Mouse (Mus musculus): Measurements from ENCODE around the gene Pdha2.

Gene Pdha2

DNA sequence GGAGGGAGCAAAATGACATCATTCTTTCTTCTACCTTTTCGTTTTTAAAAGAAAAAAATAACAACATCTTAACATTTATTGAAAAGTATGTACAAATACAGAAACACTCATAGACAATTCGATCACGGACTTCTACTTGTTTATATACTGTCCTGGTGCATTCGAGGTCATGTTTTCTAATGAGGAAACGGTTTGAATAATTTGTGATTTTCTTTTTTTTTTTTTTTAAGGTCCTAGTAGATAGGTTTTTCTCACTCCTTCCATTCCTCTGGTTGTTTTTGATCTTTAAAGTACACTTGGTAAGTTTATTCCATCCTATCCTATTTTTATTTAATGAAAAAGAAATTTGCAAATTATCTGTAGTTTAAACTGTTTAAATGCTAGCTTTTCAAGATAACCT is at the start of gene Pdha2:
TSS of gene Pdha2 (minus strand) at position 101 of the 400 bp plus-strand sequence.
- no peak for DNase-seq

DNA sequence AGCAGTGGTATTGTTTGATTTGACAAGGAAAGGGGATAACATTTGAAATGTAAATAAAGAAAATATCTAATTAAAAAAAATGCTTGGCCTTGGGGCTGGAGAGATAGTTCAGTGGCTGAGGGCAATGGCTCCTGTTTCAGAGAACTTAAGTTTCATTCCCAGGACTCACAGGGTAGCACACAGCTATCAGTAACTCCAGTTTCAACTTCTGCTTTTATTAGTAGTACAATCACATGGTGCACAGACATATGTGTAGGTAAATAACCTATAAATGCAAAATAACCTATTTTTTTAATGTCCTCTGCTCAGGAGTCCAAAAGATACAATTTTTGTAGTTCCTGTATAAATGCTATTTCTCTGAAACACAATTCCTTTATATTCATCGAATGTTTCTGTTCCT is 48.4 kb upstream of the Pdha2 start:
- DNase-seq: no peak

DNA sequence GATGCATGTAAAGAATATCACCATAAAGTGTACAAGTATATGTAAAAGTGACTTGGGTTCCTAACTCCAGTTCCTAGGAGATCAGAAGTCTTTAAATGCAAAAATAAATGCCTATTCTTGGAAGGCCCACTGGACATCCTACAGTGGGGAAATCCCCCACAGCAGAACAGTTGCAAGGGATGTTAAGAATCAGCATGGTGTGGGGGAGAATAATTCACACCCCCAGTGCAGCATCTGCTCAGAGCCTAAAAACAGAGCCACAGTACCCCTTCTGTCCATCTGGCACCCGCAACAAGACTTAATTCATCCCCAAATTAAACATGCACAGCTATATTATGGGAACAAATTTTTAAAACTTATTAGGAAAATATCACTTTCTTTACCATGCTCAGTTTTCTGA is 39.3 kb upstream of the Pdha2 start:
- DNase-seq: no peak

DNA sequence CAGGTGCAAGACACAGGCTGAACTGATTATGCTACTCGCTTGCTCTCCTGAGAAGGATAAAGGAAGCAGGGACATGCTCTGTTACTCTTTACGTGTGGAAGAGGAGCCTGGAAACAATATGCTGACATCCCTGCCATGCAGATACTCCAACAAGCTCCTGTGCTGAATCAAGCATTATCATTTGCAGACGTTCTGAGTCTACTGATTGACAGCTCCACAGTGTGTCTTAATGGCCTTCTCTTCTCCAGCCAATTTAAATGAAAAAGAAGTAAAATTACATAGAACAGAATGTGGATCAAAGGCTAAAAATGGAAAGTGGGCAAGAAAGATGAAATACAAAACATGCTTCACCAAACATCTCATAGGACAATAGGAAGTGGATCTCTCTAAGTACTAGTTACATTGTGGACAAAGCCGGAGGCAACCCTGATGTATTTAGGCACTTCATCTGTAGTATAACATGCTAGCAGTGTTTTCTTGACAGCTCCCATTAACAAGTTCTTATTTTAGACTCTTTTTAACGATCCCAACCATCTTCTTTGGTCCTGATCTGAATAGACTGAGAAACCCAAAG is 32.7 kb upstream of the Pdha2 start:
- DNase-seq: no peak

DNA sequence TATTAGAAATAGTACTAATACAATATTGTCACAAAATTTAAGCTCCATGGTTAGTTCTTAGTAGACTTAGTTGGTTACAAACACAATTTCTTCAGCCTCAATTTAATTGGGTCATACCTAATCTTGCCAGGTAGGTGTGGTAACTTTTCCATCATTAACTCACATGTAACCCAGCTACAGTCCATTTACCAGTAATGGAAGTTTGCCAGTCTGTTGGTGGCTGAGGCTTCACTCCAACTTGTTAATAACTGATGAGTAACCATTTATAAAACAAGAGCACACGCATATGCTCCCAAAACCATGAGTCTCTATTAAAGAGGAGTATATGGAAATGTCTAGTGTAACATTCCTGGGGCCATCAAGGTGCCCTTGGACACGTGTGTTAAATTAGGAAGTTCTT is 25.9 kb upstream of the Pdha2 start:
- no peak for DNase-seq

DNA sequence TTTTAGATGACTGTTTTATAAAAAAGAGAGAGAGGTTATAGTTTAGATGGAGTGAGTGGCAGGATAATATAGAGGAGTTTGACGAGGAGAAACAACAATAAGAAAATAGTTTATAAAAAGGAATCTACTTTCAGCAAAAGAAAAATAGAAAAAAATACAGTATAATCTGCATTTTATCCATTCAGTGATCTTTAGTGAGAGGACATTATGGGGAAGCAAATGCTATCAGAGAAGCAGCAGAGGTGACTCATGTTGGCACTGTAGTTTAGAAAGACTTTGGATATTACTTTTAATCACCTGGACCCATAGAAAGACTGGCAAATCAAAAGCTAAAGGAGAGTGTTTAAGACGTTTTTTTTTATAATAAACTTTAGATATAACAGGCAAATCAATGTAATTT is 17.0 kb upstream of the Pdha2 start:
- no peak for DNase-seq

DNA sequence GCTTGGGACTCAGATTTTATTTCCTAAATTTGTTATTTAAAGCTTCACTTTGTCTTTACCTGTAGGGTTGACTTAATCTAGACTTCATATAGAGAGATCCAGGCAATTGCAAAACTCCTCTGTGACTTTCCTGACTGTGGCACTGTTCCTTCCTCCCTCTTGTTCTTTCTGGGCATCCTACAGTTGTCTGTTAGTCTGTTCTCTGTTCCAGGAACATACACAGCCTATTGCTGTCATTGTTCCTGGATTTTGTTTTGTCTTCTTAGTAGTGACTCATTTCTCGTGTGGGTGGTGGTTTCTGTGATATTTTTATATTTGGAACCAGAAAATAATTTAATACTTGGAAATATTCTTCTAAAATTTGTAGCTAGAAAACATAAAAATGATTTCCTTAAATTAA is 10.2 kb upstream of the Pdha2 start:
- DNase-seq: no peak

DNA sequence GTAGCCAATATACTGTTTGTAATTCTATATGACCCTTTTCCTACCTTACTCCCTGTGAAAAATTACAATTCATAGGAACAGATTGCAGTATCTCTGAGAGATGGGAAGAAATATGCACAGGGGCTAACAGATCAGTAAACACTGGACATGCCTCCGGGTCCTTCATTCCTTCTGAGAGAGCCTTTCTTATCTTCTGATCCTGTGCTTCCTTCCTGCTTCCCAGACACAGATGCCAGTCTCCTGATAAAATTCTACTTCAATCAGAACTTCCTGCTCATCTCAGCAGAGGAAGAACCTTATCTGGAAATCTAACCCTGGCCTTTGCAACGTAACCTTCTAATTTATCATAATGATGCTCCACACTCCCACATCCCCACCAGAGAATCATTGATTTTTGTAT is 6.4 kb upstream of the Pdha2 start:
- DNase-seq: no peak

DNA sequence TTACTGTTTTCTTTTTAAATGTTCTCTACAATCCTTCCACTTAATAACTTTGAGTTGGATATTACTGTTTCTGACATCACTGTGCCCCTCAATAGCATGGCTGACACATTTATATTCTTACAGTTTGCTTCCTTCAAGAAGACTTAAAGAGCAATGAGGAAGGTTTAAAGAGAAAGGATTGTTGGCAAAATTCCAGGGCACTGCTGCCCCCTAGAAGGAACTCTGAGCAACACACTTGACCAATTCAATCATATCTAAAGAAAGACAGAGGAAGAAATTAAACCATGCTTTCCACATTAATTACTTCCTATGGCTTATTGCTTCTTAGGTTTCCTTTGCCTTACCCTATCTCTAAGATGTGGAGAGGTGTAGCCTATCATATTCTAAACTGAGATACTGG is 4.8 kb upstream of the Pdha2 start:
- no peak for DNase-seq

DNA sequence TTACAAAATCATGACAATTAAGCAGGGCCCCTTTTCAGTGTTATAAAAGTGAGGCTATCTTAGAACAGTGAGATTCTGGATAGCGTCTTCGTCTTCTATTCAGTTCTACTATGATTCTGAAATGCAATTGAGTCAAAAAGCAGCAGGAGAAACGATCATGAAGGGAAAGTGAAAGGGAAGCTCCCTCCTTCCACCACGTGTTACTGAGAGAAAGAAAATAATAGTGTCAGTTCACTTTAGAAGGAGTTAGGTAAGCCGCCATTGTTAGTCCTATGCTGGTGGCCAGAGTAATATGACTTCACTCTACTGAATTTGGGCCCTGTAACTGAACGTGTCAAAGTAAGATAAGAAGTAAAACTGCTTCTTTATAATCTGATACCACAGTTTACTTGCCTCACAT is 4.1 kb upstream of the Pdha2 start:
- DNase-seq: no peak

DNA sequence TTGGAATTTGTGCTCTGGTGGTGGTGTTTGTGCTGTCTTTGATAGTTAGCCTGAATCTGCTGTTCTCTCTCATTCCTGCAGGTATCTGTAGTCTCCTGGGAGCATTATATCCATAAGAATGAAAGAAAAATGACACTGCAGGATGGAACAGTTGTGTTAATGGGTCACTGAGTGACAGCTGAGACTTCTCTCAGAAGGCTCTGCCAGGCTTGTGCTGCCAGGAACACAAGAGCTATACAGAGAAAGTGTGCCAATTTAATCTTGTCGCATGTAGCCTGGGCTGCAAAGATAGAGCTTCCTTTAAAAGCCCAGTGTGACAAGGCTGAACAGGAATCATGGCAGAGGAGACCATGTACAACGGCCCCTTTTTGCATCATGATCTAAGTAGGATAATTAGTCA is 2.6 kb upstream of the Pdha2 start:
- DNase-seq: no peak

DNA sequence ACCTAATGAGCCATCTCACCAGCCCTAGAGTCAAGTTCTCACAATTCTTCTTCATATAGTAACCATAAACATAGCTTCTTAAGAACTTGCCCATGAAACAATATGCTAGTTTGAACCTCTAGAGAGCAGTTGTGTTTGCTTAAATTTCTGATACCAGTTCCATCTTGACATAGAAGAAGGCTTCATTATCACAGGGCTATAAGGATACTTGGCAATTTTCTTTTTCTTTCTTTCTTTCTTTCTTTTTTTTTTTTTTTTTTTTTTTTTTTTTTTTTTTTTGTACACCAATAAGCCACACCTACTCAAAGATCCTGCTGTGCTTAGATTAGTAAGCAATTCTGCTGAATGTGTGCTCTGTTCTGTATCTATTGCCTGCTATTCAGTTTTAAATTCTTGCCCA is 2.0 kb upstream of the Pdha2 start:
- DNase-seq: no peak

DNA sequence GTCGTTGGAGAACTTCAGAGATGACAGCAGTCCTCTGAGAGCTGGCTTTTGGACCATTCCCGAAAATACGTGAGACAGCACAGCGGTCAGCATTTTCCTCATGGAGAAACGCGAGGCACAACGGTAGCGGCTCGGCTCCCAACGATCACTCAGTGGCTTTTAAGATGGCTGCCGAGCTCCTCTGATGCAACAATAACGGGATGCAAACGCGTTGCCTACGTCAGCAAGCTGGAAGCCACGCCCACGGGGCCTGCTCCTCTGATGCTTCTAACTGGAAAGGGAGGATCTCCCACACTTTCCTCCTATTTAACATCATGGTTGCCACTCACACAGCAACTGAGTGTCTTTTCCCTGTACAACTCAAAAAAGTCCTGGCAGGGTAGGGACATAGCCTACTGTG is 511 bp downstream of the Pdha2 start:
- DNase-seq: no peak

DNA sequence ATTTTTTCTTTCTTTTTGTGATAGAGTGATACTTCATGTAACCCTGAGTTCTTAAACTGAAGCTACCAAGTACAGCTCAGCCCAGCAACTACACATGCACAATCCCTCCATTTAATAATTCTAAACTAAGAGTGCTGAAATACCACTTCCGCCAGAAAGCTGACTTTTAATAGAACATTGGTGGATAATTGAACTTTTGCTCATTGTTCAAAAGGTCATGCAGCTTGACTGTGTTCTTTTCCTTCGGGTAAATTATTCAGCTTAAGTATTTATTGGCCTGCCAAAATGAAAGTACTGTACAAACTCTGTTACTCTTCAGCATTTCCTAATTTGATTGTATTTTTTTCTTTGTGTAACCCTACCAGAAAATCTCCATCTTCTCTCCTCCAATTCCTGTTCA is 10.4 kb downstream of the Pdha2 start:
- no peak for DNase-seq

DNA sequence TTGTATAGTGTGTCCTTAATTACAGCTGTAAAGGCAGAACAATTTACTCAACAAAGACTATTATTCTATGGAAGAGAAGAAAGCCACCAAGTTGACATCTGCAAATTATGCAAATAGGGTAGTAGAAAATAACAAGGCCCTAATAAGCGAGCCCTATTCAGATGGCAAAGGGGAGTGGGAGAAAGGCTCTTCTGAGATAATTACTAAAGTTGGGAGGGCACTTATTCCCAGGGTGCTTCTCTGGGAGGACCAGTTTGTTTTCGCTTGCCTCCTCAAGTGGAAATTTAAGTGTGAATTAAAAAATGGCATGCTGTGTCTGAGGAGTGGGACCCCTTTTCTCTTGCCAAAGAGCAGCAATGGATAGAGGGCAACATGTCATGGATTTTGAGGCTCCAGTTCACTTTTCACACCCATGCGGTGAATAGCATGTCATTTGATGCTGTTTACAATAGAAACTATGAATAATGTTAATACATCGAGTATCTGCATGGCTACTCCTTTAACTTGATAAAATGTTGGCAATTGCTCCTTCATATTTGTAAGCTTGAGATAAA is 14.8 kb downstream of the Pdha2 start:
- DNase-seq: no peak

DNA sequence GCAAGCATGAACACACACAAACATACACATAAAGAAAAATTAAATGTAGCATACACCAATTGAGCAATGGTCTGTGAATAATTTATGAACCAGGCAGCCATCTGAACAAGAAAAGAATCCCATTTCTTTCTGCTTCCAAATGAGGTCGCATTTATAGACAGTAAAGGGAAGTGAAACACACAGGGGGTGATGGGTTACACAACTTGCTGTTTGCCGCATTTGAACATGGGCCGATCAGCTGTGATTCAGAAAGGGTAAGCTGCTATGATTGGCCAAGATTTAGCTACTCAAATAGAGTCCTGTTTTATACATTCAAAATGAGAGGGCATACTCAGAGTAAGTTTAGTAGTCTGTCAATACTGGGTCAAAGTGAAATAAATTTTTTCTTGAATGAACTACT is 20.5 kb downstream of the Pdha2 start:
- no peak for DNase-seq

DNA sequence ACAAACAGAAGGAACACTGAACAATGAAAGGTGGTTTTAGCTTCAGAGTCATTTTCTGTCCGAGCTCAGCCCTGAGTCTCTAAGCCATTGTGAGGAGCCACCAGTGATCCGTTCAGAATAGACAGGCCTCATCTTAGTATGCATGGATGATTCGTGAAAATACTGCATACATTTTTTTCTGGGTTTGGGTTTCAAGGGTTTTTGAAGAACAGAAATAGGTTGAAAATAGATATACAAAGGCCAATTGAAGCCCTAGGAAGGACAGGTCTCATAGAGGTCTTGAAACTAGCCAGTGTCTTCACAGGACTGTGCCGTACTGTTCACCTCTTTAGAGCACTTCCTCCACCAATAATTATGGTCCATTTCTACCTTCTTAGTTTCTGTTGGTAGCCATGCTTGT is 21.7 kb downstream of the Pdha2 start:
- no peak for DNase-seq

DNA sequence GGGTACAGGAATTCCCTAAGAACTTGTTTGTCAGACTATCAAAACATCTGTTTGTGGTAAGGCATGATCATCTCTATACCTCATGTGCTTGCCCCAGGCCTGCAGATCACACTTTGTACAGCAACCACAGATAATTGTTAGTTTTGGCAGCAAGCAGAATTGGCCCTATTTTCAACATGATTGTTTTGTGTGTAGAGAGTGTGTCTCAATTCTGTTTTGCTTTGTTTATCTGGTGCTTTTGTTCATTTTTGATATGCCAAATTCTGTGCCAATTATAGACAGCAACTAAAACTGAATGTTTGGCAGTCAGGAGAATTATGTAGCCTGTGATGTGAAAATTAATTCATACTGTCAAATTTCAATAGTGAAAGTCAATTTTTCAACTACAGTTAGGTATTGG is 51.2 kb downstream of the Pdha2 start:
- no peak for DNase-seq

Data from cerebellum, adult 18-20 months (tissue).